Mouse (Mus musculus) heart, embryonic 10.5 days (tissue): ENCODE results near the gene Gin1. TPM values are rescaled to one million over a fixed set of nuclear protein-coding genes. Genes with fewer than 3 reads are reported as not detected.

Source experiments
- polyA plus RNA-seq: library from polyadenylated mRNA; unstranded; fragments of >200 nt; fragmentation: Nextera tagmentation; extraction: Ambion mirVana; gene quantifications from 2 replicates; pipeline ENCODE4 v1.2.1, GENCODE M21; 2016

The Gin1 gene
- polyA plus RNA-seq, 1 experiment from 2014 or later: 15.6 TPM

Other genes starting within 250 kb of the Gin1 start
- 9.3 and 12.1 TPM in 2 replicates for gene D1Ertd622e, start 108.1 kb upstream of the Gin1 start, polyA plus RNA-seq
- 29.3 and 37.2 TPM in 2 replicates for gene Ppip5k2, start 239 bp downstream of the Gin1 start, polyA plus RNA-seq